Mouse (Mus musculus): Measurements from ENCODE around the gene Csf3r.
"Not testable (repeated sequence)": the region's sequence is repeated elsewhere in the genome, so short reads cannot be mapped to it uniquely, and the experiment has no call there.

Csf3r gene

GRCm38 (mm10) chr4:126024303-126024900 lies at the start of gene Csf3r:
Gene Csf3r (plus strand): TSS chr4:126024550.
- no peak for DNase-seq

- peak; percentile 5 to 12 for DNase-seq
Measured at GRCm38 (mm10) chr4:125977768-125978167, 46.6 kb upstream of the Csf3r start.

GRCm38 (mm10) chr4:125983279-125983678 lies 41.1 kb upstream of the Csf3r start:
- DNase-seq: no peak

- not testable (repeated sequence) for DNase-seq
Measured at GRCm38 (mm10) chr4:125985703-125986102, 38.6 kb upstream of the Csf3r start.

GRCm38 (mm10) chr4:125987071-125987470 lies 37.3 kb upstream of the Csf3r start:
- DNase-seq: no peak

GRCm38 (mm10) chr4:125989061-125989460 lies 35.3 kb upstream of the Csf3r start:
- DNase-seq: no peak

- peak; percentile 35 to 43 for DNase-seq
Measured at GRCm38 (mm10) chr4:125990143-125990542, 34.2 kb upstream of the Csf3r start.

- DNase-seq: no peak
Measured at GRCm38 (mm10) chr4:125992206-125992605, 32.1 kb upstream of the Csf3r start.

- DNase-seq: no peak
Measured at GRCm38 (mm10) chr4:125992906-125993305, 31.4 kb upstream of the Csf3r start.

- DNase-seq: no peak
Measured at GRCm38 (mm10) chr4:125996576-125996975, 27.8 kb upstream of the Csf3r start.

GRCm38 (mm10) chr4:125997826-125998225 lies 26.5 kb upstream of the Csf3r start:
- no peak for DNase-seq

- DNase-seq: no peak
Measured at GRCm38 (mm10) chr4:126001311-126002199, 22.8 kb upstream of the Csf3r start.

GRCm38 (mm10) chr4:126017676-126018332 lies 6.5 kb upstream of the Csf3r start:
- no peak for DNase-seq

- DNase-seq: no peak
Measured at GRCm38 (mm10) chr4:126018966-126019538, 5.3 kb upstream of the Csf3r start.

GRCm38 (mm10) chr4:126025801-126026200 lies 1.5 kb downstream of the Csf3r start:
- DNase-seq: no peak

- DNase-seq: no peak
Measured at GRCm38 (mm10) chr4:126027980-126028379, 3.6 kb downstream of the Csf3r start.

GRCm38 (mm10) chr4:126029042-126029441 lies 4.7 kb downstream of the Csf3r start:
- DNase-seq: no peak

GRCm38 (mm10) chr4:126030705-126031104 lies 6.4 kb downstream of the Csf3r start:
- no peak for DNase-seq

- no peak for DNase-seq
Measured at GRCm38 (mm10) chr4:126035413-126035812, 11.1 kb downstream of the Csf3r start.

GRCm38 (mm10) chr4:126046851-126047585 lies 22.7 kb downstream of the Csf3r start, which contains the start of gene Mrps15:
Gene Mrps15 (plus strand): TSS chr4:126046925.
- peak; percentile 61 to 69 for DNase-seq

GRCm38 (mm10) chr4:126051617-126052016 lies 27.3 kb downstream of the Csf3r start:
- DNase-seq: no peak

All from thymus, postnatal 36 days (tissue).